Mouse (Mus musculus): ENCODE data around the gene Tbc1d8. TPM values are rescaled to one million over a fixed set of nuclear protein-coding genes. Genes with fewer than 3 reads are reported as not detected.

Tbc1d8 gene
- polyA plus RNA-seq, 1 experiment from 2014 or later = 11.4 TPM

GRCm38 (mm10) chr1:39332456-39332855 is 146.1 kb downstream of the Tbc1d8 start:
- WGBS (ENCODE audit: insufficient replicate concordance) = 73% methylated on average over 4 of the region's 4 CpGs

DNA sequence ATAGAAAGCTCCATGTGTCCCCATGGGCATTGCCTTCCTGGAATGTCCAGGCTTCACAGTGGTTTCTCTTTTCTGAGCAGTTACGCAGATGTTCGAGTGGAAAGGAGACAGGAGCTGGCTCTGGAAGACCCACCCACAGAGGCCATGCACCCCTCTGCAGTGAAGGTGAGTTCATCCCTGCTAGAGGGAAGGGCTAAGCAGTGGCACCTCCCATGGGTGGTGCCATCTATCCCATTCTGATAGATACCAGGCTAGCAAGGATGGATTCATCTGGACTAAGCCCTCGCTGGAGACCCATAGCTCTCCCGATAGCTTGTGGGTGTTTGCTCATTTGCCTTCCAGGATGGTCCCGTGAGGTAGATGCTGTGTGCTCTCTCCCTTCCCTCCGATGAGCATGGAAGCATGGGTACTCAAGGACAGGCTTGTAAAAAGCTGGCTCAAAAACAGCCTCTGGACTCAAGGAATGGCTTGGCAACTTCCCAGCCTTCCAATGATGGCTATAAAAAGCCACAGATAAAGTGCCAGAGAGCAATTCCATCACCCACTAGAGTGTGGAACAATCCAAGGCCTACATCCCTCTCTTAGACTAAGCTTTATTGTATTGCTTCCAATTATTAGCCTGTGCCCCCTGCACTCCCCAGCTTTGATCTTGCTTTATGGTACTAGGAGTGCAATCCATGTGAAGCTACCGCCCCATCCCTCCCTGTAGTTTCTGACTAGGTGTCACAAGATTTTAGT is 147.5 kb downstream of the Tbc1d8 start:
- WGBS (ENCODE audit: insufficient replicate concordance) = 74% methylated on average over 7 of the region's 7 CpGs

More at GRCm38 (mm10) chr1:39332456-39332855, 146.1 kb downstream of the Tbc1d8 start:
- Histone ChIP-seq H3K4me1 (ENCODE audit: control insufficient read depth, insufficient read depth, low read length) (peaks cover 9% of the 10 kb centered on the region), H3K9ac (ENCODE audit: low read depth, low read length) (no peak overlapping the region), H3K27me3 (ENCODE audit: control insufficient read depth, insufficient read depth, low read length) (0 out of 2 replicates have a peak, but pooled peaks cover 3% of the 10 kb centered on the region), H3K4me3 (ENCODE audit: low read depth, low read length) (no peak overlapping the region), H3K4me2 (no peak overlapping the region), H3K9me3 (replicated peaks; ENCODE audit: control insufficient read depth, low read length) (no peaks in the 10 kb centered on the region), H3K27ac (ENCODE audit: low read depth, low read length) (no peak overlapping the region), H3K36me3 (ENCODE audit: control insufficient read depth, insufficient read depth, low read length) (no peaks in the 10 kb centered on the region)
- ATAC-seq (replicated peaks; ENCODE audit: insufficient number of reproducible peaks, low FRiP score, low TSS enrichment) = no peak

DNA sequence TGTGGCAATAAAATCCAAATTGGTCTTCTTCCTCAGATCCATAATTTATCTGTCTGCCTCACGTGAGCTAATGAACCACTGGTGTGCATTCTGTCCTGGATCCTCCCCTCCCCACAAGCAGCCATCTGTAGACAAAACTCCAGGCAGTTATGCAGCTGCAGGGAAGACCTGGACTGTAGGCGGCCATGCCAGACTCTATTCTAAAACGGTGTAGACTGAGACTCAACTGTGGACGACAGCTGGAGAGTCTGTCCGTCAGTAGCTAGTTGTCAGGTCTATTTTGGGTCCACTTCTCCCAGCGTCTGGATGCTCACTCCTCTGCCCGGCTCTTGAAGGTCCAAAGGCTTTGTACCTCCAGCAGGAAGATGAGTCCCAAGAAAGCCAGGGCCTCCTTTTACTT is 151.0 kb downstream of the Tbc1d8 start:
- Histone ChIP-seq H3K4me3 (ENCODE audit: low read depth, low read length) (no peak overlapping the region), H3K36me3 (ENCODE audit: control insufficient read depth, insufficient read depth, low read length) (no peaks in the 10 kb centered on the region), H3K4me1 (ENCODE audit: control insufficient read depth, insufficient read depth, low read length) (peaks cover 9% of the 10 kb centered on the region), H3K27me3 (ENCODE audit: control insufficient read depth, insufficient read depth, low read length) (no peaks in the 10 kb centered on the region), H3K9me3 (replicated peaks; ENCODE audit: control insufficient read depth, low read length) (no peaks in the 10 kb centered on the region), H3K27ac (ENCODE audit: low read depth, low read length) (no peak overlapping the region), H3K4me2 (no peak overlapping the region), H3K9ac (ENCODE audit: low read depth, low read length) (no peak overlapping the region)
- WGBS (ENCODE audit: insufficient replicate concordance) = 64% methylated on average over 7 of the region's 7 CpGs
- ATAC-seq (replicated peaks; ENCODE audit: insufficient number of reproducible peaks, low FRiP score, low TSS enrichment) = no peak

More for the DNA sequence above, 147.5 kb downstream of the Tbc1d8 start:
- no peak for ATAC-seq (replicated peaks; ENCODE audit: insufficient number of reproducible peaks, low FRiP score, low TSS enrichment)
- Histone ChIP-seq H3K9me3 (replicated peaks; ENCODE audit: control insufficient read depth, low read length) (no peaks in the 10 kb centered on the region), H3K27ac (ENCODE audit: low read depth, low read length) (no peak overlapping the region), H3K4me1 (ENCODE audit: control insufficient read depth, insufficient read depth, low read length) (peaks cover 12% of the 10 kb centered on the region), H3K4me2 (no peak overlapping the region), H3K4me3 (ENCODE audit: low read depth, low read length) (no peak overlapping the region), H3K27me3 (ENCODE audit: control insufficient read depth, insufficient read depth, low read length) (0 out of 2 replicates have a peak, but pooled peaks cover 3% of the 10 kb centered on the region), H3K9ac (ENCODE audit: low read depth, low read length) (no peak overlapping the region), H3K36me3 (ENCODE audit: control insufficient read depth, insufficient read depth, low read length) (no peaks in the 10 kb centered on the region)

GRCm38 (mm10) chr1:39325228-39325627 is 153.3 kb downstream of the Tbc1d8 start:
- H3K4me3 ChIP-seq (ENCODE audit: low read depth, low read length) = no peak overlapping the region
- no peak overlapping the region for H3K4me2 ChIP-seq
- ATAC-seq (replicated peaks; ENCODE audit: insufficient number of reproducible peaks, low FRiP score, low TSS enrichment) = no peak
- H3K36me3 ChIP-seq (ENCODE audit: control insufficient read depth, insufficient read depth, low read length) = no peaks in the 10 kb centered on the region
- H3K4me1 ChIP-seq (ENCODE audit: control insufficient read depth, insufficient read depth, low read length) = peaks cover 4% of the 10 kb centered on the region; the same call in 1 of the 2 replicates
- no peaks in the 10 kb centered on the region for H3K9me3 ChIP-seq (replicated peaks; ENCODE audit: control insufficient read depth, low read length)
- H3K9ac ChIP-seq (ENCODE audit: low read depth, low read length) = no peak overlapping the region
- no peak overlapping the region for H3K27ac ChIP-seq (ENCODE audit: low read depth, low read length)
- no peaks in the 10 kb centered on the region for H3K27me3 ChIP-seq (ENCODE audit: control insufficient read depth, insufficient read depth, low read length)
- 78% methylated on average over 6 of the region's 6 CpGs for WGBS (ENCODE audit: insufficient replicate concordance)

- no peak for ATAC-seq (replicated peaks; ENCODE audit: insufficient number of reproducible peaks, low FRiP score, low TSS enrichment)
These were observed 156.6 kb downstream of the Tbc1d8 start for GRCm38 (mm10) chr1:39321954-39322353.

More at GRCm38 (mm10) chr1:39321954-39322353, 156.6 kb downstream of the Tbc1d8 start:
- Histone ChIP-seq H3K4me3 (ENCODE audit: low read depth, low read length) (no peak overlapping the region), H3K27ac (ENCODE audit: low read depth, low read length) (no peak overlapping the region), H3K27me3 (ENCODE audit: control insufficient read depth, insufficient read depth, low read length) (no peaks in the 10 kb centered on the region), H3K4me2 (no peak overlapping the region), H3K9ac (ENCODE audit: low read depth, low read length) (no peak overlapping the region), H3K4me1 (ENCODE audit: control insufficient read depth, insufficient read depth, low read length) (no peaks in the 10 kb centered on the region), H3K36me3 (ENCODE audit: control insufficient read depth, insufficient read depth, low read length) (no peaks in the 10 kb centered on the region), H3K9me3 (replicated peaks; ENCODE audit: control insufficient read depth, low read length) (no peaks in the 10 kb centered on the region)
- WGBS (ENCODE audit: insufficient replicate concordance) = 72% methylated on average over 6 of the region's 6 CpGs

Other genes starting within 250 kb of the Tbc1d8 start
- 408 and 438 TPM in 2 replicates for gene Rpl31, start 110.9 kb downstream of the Tbc1d8 start, polyA plus RNA-seq (2014; fragmentation: Nextera tagmentation; extraction: Ambion mirVana)
- 20.0 and 20.4 TPM in 2 replicates for gene Cnot11, start 56.2 kb upstream of the Tbc1d8 start, polyA plus RNA-seq (2014; fragmentation: Nextera tagmentation; extraction: Ambion mirVana)
- gene Rnf149, start 98.7 kb upstream of the Tbc1d8 start, polyA plus RNA-seq (2014; fragmentation: Nextera tagmentation; extraction: Ambion mirVana) = 19.0 TPM in 2 replicates
- 0.03 and 0.06 TPM in 2 replicates for gene Creg2, start 172.7 kb upstream of the Tbc1d8 start, polyA plus RNA-seq (2014; fragmentation: Nextera tagmentation; extraction: Ambion mirVana)
- gene Rfx8, start 242.2 kb upstream of the Tbc1d8 start, polyA plus RNA-seq (2014; fragmentation: Nextera tagmentation; extraction: Ambion mirVana) = 0.74 and 1.5 TPM in 2 replicates